Mouse (Mus musculus) gastrocnemius, postnatal 25 days (tissue): ENCODE measurements around the gene Ppp1r1c. TPM values are rescaled to one million over a fixed set of nuclear protein-coding genes. Genes with fewer than 3 reads are reported as not detected.
A peak's percentile ranks its signal among the peaks of the same experiment; 100 is the strongest.
"Not testable (repeated sequence)": the region's sequence is repeated elsewhere in the genome, so short reads cannot be mapped to it uniquely, and the experiment has no call there.

ENCODE experiments used
- DNase-seq: peaks from one replicate; pipeline ENCODE4 v3.0.0; 2022
- total RNA-seq, 2 experiments: library from RNA; stranded (reverse); gene quantifications; 1 replicate in 1 of 2; 2 replicates in 1 of 2; pipeline ENCODE4 v1.2.3; 2021

Ppp1r1c gene
- total RNA-seq, 2 experiments from 2014 or later = 0.20 TPM; not detected in 1

DNA sequence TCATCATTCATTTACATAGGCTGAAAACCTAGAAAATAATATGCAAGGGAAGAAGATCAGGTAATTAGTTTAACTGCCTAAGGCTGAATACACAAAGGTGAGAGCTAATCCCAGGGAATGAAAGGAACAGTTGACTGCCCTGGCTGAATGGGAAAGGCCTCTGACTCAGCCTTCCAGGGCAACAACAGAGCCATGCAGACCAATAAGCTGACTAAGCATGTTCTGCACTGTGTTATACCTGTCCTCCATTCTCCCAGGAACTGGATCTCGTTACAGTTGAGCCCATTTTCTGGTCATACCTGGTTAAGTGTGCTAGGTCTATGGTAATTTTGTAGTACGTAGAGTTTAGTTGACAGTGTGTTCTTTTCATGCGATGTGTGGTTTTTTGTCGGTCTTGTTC lies 36.6 kb downstream of the Ppp1r1c start:
- no peak for DNase-seq

DNA sequence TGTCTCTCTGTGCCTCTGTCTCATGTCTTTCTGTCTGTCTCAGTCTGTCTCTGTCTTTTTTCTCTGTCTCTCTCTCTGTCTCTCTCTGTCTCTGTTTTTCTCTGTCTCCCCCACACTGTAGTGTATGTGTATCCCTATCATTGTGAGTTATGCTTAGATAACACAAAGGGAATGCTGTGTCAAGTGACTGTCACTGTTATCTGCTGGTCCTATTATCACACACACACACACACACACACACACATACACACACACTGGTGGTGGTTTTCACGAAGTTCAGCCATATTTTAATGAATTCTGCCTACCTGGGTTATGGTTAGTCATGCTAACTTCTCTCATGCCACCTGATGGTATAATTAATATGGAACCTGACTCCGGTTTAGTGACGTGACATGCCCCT lies 44.1 kb downstream of the Ppp1r1c start:
- no peak for DNase-seq

- DNase-seq = peak; percentile 8
These were observed 52.4 kb downstream of the Ppp1r1c start for GRCm38 (mm10) chr2:79760018-79760417.

- no peak for DNase-seq
These were observed 55.3 kb downstream of the Ppp1r1c start for GRCm38 (mm10) chr2:79762723-79763388.

- no peak for DNase-seq
These were observed 57.5 kb downstream of the Ppp1r1c start for GRCm38 (mm10) chr2:79765032-79765431.

- DNase-seq = no peak
These were observed 58.1 kb downstream of the Ppp1r1c start for GRCm38 (mm10) chr2:79765723-79766122.

DNA sequence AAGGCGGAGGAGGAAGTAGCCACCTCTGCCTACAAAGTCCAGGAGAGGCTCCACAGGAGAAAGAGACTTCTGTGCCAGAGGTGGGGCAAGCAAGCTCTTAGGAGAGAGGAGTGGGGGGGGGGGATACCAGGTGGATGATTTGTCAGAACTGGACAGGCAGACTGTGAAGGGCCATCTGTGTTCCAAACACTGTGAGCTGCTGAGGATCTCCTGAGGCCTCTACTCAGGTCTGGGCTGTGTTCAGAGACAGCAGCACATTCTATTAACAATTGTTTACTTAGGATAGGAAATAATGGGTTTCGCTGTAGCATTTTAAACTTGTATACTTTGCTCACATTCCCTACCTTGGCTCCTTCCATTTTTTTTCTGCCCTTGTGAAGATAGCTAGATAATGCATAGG lies 61.0 kb downstream of the Ppp1r1c start:
- no peak for DNase-seq

GRCm38 (mm10) chr2:79770307-79770706 lies 62.7 kb downstream of the Ppp1r1c start:
- DNase-seq = no peak

- DNase-seq = peak; percentile 13
These were observed 66.8 kb downstream of the Ppp1r1c start for GRCm38 (mm10) chr2:79774372-79774771.

DNA sequence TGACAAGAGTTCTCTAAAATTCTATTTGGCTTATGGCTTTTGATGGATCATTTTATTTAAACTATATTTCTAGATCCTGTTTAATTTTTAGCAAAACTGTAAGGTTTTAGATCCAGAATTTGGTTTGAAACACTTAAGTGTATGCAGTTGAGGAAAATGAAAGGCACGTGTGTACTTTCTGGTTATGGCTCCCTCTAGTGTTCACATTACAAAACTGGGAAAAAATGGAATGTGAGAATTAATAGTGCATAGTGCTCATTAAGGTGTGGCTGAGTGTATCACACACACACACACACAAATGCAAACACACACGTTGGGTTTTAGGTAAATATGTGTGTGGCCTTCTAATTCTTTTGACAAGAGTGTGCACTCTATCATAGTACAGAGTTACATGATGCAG lies 70.2 kb downstream of the Ppp1r1c start:
- DNase-seq = no peak

DNA sequence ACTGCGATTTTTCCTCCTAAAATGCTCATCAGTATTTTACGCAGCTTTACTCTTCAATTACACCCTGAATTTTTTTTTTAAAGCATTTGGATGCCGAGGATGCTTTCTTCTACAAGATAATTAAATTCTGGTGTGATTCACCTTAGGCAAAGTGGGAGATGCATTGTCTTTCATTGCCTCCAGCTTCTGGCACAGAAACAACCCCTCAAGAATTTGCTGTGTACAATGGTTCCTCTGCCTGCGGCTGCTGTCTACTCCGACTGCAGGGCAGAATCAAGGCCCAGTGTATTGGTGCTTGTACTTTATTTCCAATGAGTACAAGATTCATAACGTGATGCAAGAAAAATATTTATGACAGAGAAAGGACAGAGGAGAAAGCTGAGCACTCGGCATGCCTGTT lies 73.2 kb downstream of the Ppp1r1c start:
- no peak for DNase-seq

DNA sequence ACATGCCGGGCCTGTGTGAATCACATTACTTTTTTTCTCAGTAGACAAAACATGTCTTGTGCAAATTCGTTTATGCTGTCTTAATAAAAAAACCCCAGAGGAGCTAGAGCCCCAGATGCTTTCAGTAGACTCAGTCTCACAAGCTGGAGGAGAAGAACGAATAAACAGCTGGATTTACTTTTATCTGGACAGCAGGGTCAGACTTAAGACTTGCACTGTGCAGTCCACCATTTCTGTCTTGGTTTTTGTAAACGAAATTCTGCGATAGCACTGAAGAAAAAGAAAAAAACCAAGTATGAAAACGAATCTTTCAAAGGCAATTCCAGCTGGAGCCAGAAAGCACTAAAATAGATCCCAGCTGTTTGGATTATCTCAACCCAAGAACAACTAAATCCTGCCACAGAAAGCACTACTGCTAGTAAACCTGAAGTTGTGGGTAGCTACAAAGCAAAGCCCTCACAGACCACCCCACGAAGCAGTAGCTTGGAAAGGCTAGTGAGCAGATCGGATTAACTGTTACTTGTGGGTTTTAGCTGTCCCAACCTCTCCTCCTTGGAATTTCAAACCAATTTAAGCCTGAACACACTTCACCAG lies 78.1 kb downstream of the Ppp1r1c start:
- no peak for DNase-seq

DNA sequence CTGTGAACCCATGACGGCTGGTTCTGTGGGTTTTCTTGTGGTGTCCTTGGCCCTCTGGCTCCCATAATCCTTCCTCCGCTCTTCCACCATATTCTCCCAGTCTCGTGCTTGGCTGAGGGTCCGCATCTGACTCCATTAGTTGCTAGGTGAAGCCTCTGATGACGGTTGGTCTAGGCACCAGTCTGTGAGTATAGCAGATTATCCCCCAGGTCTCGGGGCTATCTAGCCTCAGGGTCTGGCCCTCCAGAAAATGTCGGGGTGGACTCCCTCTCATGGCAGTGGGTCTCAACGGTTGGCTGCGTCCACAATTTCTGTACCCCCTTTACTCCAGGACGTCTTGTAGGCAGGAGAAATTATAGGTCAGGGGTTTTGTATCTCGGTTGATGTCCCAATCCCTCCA lies 78.9 kb downstream of the Ppp1r1c start:
- DNase-seq = no peak

DNA sequence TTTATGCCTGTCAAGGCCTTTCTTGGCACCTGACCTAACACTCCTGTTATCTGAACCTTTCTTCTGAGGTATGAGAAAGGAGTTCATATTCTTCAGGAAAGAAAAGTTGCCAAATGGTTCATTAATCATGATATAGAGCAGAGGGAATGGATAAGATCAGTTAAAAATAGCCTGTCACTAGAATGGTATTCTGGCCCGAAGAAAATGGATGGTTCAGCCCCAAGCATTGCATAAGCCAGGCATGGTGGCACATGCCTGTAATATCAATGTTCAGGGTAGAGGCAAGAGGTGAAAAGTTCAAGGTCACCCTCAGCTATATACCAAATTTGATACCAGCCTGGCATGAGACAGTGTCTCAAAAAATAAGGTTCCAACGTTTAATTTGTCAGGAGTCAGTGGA lies 85.6 kb downstream of the Ppp1r1c start:
- no peak for DNase-seq

GRCm38 (mm10) chr2:79797444-79797843 lies 89.9 kb downstream of the Ppp1r1c start:
- DNase-seq = no peak

DNA sequence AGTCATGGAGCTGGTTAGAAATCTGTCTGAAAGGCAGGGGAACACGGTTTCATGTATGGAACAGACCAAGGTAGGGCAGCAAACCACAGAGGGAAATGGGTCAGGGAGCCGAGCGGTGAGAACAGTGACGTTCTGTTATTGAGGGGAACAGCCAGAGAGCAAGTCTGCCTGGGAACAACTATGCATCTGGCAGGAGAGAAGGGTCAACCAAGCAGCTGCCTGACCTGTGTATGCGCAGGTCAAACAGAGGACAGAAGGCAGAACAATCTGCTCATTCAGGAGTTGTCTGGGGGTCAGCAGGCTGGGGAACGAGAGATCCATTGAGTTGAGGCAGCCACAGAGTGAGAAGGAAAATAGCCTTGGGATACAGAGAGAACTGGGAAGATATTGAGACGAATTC lies 91.0 kb downstream of the Ppp1r1c start:
- no peak for DNase-seq

DNA sequence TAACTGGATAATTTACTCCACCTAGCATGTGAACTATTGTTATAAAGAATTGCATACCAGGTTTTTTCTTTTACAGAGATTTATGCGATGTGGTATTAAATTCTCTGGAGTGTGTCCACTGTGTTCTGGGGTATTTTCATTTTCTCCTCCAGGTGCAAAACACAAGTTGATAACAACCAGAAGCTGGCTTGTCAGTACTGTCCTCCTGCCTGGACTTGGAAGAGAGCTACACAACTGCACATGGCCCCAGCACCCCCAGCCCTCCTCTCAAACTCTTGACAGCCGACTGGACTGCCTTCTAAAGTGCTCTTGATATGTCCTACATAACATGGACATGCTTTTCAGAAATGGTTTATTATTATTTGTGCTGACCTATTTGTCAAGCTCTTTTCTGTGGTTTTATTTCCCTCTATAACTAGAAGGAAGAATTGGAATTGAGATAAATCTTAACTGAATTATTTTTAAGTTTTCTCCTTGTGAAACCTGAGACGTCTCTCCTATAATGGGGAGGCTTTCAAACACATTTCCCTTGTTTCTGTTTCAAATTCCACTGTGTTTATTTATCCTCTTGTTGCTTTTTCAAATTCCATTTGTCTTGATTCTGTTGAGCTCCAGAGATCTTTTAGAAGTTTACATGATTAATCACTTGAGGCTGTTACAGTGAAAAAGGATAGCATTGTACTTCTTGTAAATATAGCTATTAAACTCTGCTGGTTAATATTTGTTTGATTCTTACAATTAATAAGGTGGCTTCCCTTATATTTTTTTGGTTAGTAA lies 108.3 kb downstream of the Ppp1r1c start:
- no peak for DNase-seq

DNA sequence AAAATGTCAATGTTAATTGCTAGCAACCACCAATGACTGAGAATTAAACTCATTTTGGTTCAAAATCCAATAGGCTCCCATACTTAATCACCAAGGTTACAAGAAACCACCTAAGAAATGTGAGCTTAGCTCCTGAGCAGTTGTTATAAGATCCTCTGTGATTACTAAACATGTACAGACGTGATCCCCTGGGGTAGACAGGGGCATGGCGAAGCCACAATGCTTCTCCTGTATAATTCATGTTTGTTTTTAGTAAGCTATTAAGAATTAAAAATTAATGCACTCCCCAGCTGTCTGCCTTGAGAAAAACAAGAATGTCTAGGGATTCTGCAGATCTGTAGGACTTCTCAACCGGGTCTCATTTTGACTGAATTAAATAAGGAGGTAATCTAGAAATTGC lies 112.0 kb downstream of the Ppp1r1c start:
- DNase-seq = no peak

GRCm38 (mm10) chr2:79825853-79826252 lies 118.3 kb downstream of the Ppp1r1c start:
- DNase-seq = no peak

DNA sequence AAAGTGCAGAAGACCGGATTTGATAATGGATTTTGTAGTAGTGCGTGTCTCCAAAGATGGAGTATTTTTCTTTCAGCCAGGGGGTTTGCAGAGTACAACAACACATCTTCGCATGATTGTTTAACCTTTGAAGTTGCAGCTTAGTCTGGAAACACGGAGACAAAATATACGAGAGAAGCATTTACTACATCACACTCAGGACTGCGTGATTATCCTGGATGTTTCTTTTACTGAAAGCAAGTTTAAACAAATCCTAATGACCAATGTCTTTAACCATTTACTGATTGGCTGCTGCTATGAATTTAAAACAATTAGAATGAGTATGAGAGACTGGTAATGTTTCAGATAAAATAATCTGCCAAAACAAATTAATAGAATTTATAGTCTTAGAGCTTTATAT lies 131.5 kb downstream of the Ppp1r1c start:
- no peak for DNase-seq

DNA sequence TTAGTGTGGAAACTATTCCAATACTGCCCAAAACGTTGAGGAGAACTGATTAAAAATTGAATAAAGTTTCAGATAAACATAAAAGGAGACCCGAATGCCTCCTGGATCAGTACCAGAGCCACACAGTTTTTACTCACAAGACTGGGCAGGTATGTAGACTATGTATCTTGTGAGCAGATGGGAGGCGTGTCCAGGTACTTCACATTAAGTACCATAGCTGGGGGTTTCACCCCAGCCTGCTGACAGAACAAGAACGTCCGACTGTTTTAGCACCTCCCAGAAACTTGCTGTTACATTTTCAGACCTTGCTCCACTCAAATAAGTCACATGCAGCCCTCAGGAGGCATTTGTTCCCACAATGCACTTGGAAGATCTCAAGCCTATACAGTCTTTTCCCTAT lies 131.9 kb downstream of the Ppp1r1c start:
- no peak for DNase-seq

DNA sequence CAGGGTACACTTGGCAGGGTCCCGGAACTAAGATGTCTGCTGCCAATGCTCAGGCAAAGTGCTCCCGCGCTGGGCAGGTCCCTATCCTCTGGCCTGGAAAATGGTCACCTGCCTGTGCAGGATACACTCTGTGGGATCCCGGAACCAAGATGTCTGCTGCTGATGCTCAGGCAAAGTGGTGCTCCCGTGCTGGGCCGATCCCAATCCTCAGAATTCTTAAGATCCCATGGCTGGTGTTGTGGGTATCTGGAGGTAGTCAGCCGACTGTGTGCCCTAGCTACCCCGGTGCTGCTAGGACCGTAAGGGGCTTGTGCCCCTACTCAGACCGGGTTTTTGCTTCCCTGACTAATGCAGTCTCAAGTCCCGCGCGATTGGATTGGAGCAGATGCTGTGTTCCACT lies 139.8 kb downstream of the Ppp1r1c start:
- not testable (repeated sequence) for DNase-seq

DNA sequence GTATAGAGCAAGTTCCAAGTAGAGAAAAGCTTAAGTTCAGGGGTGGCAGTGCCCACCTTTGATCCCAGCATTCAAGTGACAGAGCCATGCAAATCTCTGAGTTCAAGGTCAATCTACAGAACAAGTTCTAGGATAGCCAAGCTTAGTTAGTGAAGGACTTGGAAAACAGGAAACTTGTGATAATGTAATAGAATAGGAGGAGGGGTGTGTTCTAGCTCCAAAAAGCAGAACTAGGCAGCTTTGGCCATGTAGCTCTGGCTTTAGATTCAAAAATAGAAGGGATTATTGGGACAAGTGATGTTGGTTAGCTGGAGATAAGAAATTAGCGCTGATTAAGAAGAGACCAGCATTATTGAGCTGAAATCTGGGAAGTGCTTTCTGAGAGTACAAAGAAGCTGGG lies 149.3 kb downstream of the Ppp1r1c start:
- DNase-seq = no peak
